Mouse (Mus musculus) CH12.LX (cell line): ENCODE measurements at regions not wholly inside any gene's neighbourhood (a gene's known extent, or its start where the extent isn't known, plus 50 kb on each side); places are given as distances from the start of the nearest gene placed in this dataset.

Experiments
- DNase-seq: peaks from one replicate; pipeline ENCODE4 v3.0.0-alpha.2; 2013; ENCODE audit errors: extremely low read depth
- H3K27ac ChIP-seq: 2 replicates; pipeline ENCODE4 v1.5.1; 2012; ENCODE audit warnings: low read depth, mild to moderate bottlenecking, control low read depth, moderate library complexity; ENCODE audit not compliant: insufficient read depth
- H3K27me3 ChIP-seq: replicated peaks from 2 replicates; pipeline ENCODE3; 2012; ENCODE audit warnings: inconsistent platforms
- H3K36me3 ChIP-seq, 2 experiments: replicated peaks in 1 of 2; 2 replicates each; pipeline versions ENCODE3 to v1.6.1; 2012; ENCODE audit warnings: inconsistent platforms in 1 of 2, low read length in 1 of 2, mild to moderate bottlenecking in 1 of 2, mixed read lengths in 1 of 2, moderate library complexity in 1 of 2; ENCODE audit not compliant: control insufficient read depth in 1 of 2, insufficient read depth in 1 of 2
- H3K4me1 ChIP-seq, 2 experiments: 2 replicates each; pipeline ENCODE4 v1.6.1; 2012; ENCODE audit warnings: inconsistent platforms in 1 of 2, moderate library complexity in 1 of 2; ENCODE audit not compliant: insufficient read depth in 2 of 2, control insufficient read depth in 1 of 2
- H3K4me2 ChIP-seq: 2 replicates; pipeline ENCODE4 v1.6.1; 2012; ENCODE audit warnings: low read depth, mild to moderate bottlenecking, control low read depth; ENCODE audit not compliant: poor library complexity, insufficient read depth, severe bottlenecking
- H3K4me3 ChIP-seq, 3 experiments: fragments of 150-350 bp in 1 of 3; sonication (generic) in 1 of 3; replicated peaks in 1 of 3; 2 replicates each; pipeline versions ENCODE3 to v1.5.1; 2011 to 2012; ENCODE audit warnings: low read depth in 2 of 3, low read length in 2 of 3, mild to moderate bottlenecking in 2 of 3, moderate library complexity in 2 of 3, control low read depth in 1 of 3, improper control_type of control experiment in 1 of 3, inconsistent platforms in 1 of 3, mixed read lengths in 1 of 3; ENCODE audit not compliant: poor library complexity in 1 of 3
- H3K79me2 ChIP-seq: replicated peaks from 2 replicates; pipeline ENCODE4 v1.6.1; 2012; ENCODE audit warnings: mild to moderate bottlenecking, moderate library complexity; ENCODE audit not compliant: control insufficient read depth, poor library complexity, insufficient read depth, severe bottlenecking; ENCODE audit errors: extremely low read depth
- H3K9ac ChIP-seq: 2 replicates; pipeline ENCODE4 v1.6.1; 2012; ENCODE audit warnings: low read depth, mild to moderate bottlenecking, control low read depth, moderate library complexity; ENCODE audit not compliant: insufficient read depth
- H3K9me3 ChIP-seq: replicated peaks from 2 replicates; pipeline ENCODE3; 2012; ENCODE audit warnings: low read length, inconsistent platforms, mixed read lengths
- BHLHE40 ChIP-seq: IDR thresholded peaks from 2 replicates; pipeline ENCODE4 v1.6.1; 2011; ENCODE audit warnings: mild to moderate bottlenecking, low read depth, low read length, improper control_type of control experiment
- CHD1 ChIP-seq: IDR thresholded peaks from 2 replicates; pipeline ENCODE4 v1.6.1; 2012; ENCODE audit warnings: low read depth, low read length, improper control_type of control experiment, inconsistent platforms
- CTCF ChIP-seq, 2 experiments: IDR thresholded peaks in 1 of 2; conservative IDR thresholded peaks in 1 of 2; 2 replicates each; pipeline ENCODE4 v1.5.1; 2011 to 2012; ENCODE audit warnings: low read depth in 2 of 2, low read length in 2 of 2, improper control_type of control experiment in 1 of 2, inconsistent platforms in 1 of 2, mild to moderate bottlenecking in 1 of 2, moderate library complexity in 1 of 2
- GABPA ChIP-seq: IDR thresholded peaks from 2 replicates; pipeline ENCODE4 v1.6.1; 2012; ENCODE audit warnings: low read depth, low read length, improper control_type of control experiment, inconsistent platforms; ENCODE audit not compliant: insufficient replicate concordance
- HCFC1 ChIP-seq: IDR thresholded peaks from 2 replicates; pipeline ENCODE4 v1.6.1; 2012; ENCODE audit warnings: low read depth, mild to moderate bottlenecking, inconsistent platforms, low read length, improper control_type of control experiment
- IRF4 ChIP-seq: IDR thresholded peaks from 2 replicates; pipeline ENCODE4 v1.6.1; 2014; ENCODE audit warnings: low read depth, mild to moderate bottlenecking, inconsistent platforms, low read length, improper control_type of control experiment
- MAZ ChIP-seq: IDR thresholded peaks from 2 replicates; pipeline ENCODE4 v1.6.1; 2012; ENCODE audit warnings: low read depth, mild to moderate bottlenecking, inconsistent platforms, low read length, improper control_type of control experiment, moderate library complexity
- MYC ChIP-seq: IDR thresholded peaks from 2 replicates; pipeline ENCODE4 v1.6.1; 2011; ENCODE audit warnings: low read depth, mild to moderate bottlenecking, improper control_type of control experiment, low read length
- NELFE ChIP-seq: IDR thresholded peaks from 2 replicates; pipeline ENCODE4 v1.6.1; 2011; ENCODE audit warnings: low read depth, low read length, improper control_type of control experiment
- NRF1 ChIP-seq: IDR thresholded peaks from 2 replicates; pipeline ENCODE4 v1.6.1; 2014; ENCODE audit warnings: low read depth, mild to moderate bottlenecking, inconsistent platforms, low read length, improper control_type of control experiment, moderate library complexity
- POLR2A ChIP-seq: IDR thresholded peaks from 2 replicates; pipeline ENCODE4 v1.6.1; 2011; ENCODE audit warnings: low read depth, mild to moderate bottlenecking, improper control_type of control experiment, low read length
- SMC3 ChIP-seq: IDR thresholded peaks from 2 replicates; pipeline ENCODE4 v1.6.1; 2011; ENCODE audit warnings: low read depth, low read length, improper control_type of control experiment
- TCF12 ChIP-seq: IDR thresholded peaks from 2 replicates; pipeline ENCODE4 v1.6.1; 2014; ENCODE audit warnings: low read depth, mild to moderate bottlenecking, inconsistent platforms, low read length, improper control_type of control experiment
- UBTF ChIP-seq: IDR thresholded peaks from 2 replicates; pipeline ENCODE4 v1.6.1; 2012; ENCODE audit warnings: low read depth, mild to moderate bottlenecking, inconsistent platforms, low read length, improper control_type of control experiment, moderate library complexity
- ZMIZ1 ChIP-seq: IDR thresholded peaks from 2 replicates; pipeline ENCODE4 v1.6.1; 2012; ENCODE audit warnings: low read depth, mild to moderate bottlenecking, inconsistent platforms, low read length, improper control_type of control experiment
- ZNF384 ChIP-seq: IDR thresholded peaks from 2 replicates; pipeline ENCODE4 v1.6.1; 2012; ENCODE audit warnings: low read depth, low read length, improper control_type of control experiment, inconsistent platforms
- dilution Hi-C: fragments of 300-500 bp; cut with MboI; formaldehyde crosslinking; loops from 2 replicates; pipeline ENCODE4 v1.14.3; 2020; ENCODE audit warnings: low sequenced_read_pairs; ENCODE audit not compliant: extremely low pct_unique_long_range_greater_than_20kb, extremely low pct_ligation_motif_present
- in situ Hi-C: fragments of 300-500 bp; cut with MboI; formaldehyde crosslinking; loops from 3 replicates; pipeline ENCODE4 v1.14.3; 2019; ENCODE audit warnings: low sequenced_read_pairs, low pct_ligation_motif_present, low pct_unique_long_range_greater_than_20kb, mixed read lengths

GRCm38 (mm10) chr9:11729732-11730131 is 825.2 kb upstream of the Cntn5 start:
- TF ChIP-seq MAZ: no peak
- no peak for TF ChIP-seq IRF4
- no peak for TF ChIP-seq SMC3
- no peak for TF ChIP-seq NRF1
- no peak overlapping the region for H3K4me3 ChIP-seq
- H3K27me3 ChIP-seq: no peaks in the 10 kb centered on the region
- DNase-seq: no peak
- H3K79me2 ChIP-seq: no peaks in the 10 kb centered on the region
- H3K27ac ChIP-seq: no peak overlapping the region
- no peak overlapping the region for H3K4me2 ChIP-seq
- H3K36me3 ChIP-seq: no peaks in the 10 kb centered on the region
- no peaks in the 10 kb centered on the region for H3K4me1 ChIP-seq
- dilution Hi-C loops (no loop called here), in situ Hi-C loops (no loop called here)
- no peaks in the 10 kb centered on the region for H3K9me3 ChIP-seq
- no peak overlapping the region for H3K9ac ChIP-seq

GRCm38 (mm10) chr9:11721811-11722210 is 817.2 kb upstream of the Cntn5 start:
- no peak overlapping the region for H3K27ac ChIP-seq
- DNase-seq: no peak
- H3K4me3 ChIP-seq: no peak overlapping the region
- H3K27me3 ChIP-seq: no peaks in the 10 kb centered on the region
- dilution Hi-C loops: no loop called here
- H3K9ac ChIP-seq: no peak overlapping the region
- H3K9me3 ChIP-seq: no peaks in the 10 kb centered on the region
- H3K4me2 ChIP-seq: no peak overlapping the region
- H3K79me2 ChIP-seq: no peaks in the 10 kb centered on the region
- in situ Hi-C loops: no loop called here
- TF ChIP-seq ZNF384 (no peak), CTCF (conservative IDR thresholded peaks at IDR 0.05 in 1 of 2, IDR thresholded peaks at IDR 0.05 in 1 of 2; ENCODE audit: low read depth in 2 of 2, low read length in 2 of 2) (no peak), UBTF (no peak), BHLHE40 (no peak), ZMIZ1 (no peak), TCF12 (no peak), GABPA (no peak), CHD1 (no peak), NELFE (no peak), MYC (no peak), SMC3 (no peak)
- H3K36me3 ChIP-seq: no peaks in the 10 kb centered on the region
- H3K4me1 ChIP-seq: no peaks in the 10 kb centered on the region

GRCm38 (mm10) chr9:11704647-11705046 is 800.1 kb upstream of the Cntn5 start:
- dilution Hi-C loops (no loop called here), in situ Hi-C loops (no loop called here)
- no peaks in the 10 kb centered on the region for H3K36me3 ChIP-seq
- no peak overlapping the region for H3K27ac ChIP-seq
- no peaks in the 10 kb centered on the region for H3K79me2 ChIP-seq
- no peak for TF ChIP-seq ZMIZ1
- no peak for TF ChIP-seq CTCF (conservative IDR thresholded peaks at IDR 0.05 in 1 of 2, IDR thresholded peaks at IDR 0.05 in 1 of 2; ENCODE audit: low read depth in 2 of 2, low read length in 2 of 2)
- no peak for TF ChIP-seq HCFC1
- TF ChIP-seq POLR2A: no peak
- TF ChIP-seq, all 38 proteins: peak for 0
- no peak overlapping the region for H3K4me2 ChIP-seq
- H3K9ac ChIP-seq: no peak overlapping the region
- DNase-seq: no peak
- no peaks in the 10 kb centered on the region for H3K4me1 ChIP-seq
- no peaks in the 10 kb centered on the region for H3K27me3 ChIP-seq
- H3K4me3 ChIP-seq: no peak overlapping the region
- no peaks in the 10 kb centered on the region for H3K9me3 ChIP-seq
